15 mouse cellular contexts compared by ENCODE assay signal in genomic region chr16:35051066-35051465, GRCm38 (mm10). TPM values are rescaled to one million over a fixed set of nuclear protein-coding genes. Genes with fewer than 3 reads are reported as not detected.
DNase-seq lines count a peak whose midpoint lies in the region; ATAC-seq lines count a peak whose summit lies in the region.
"Had no signal": no experiment of that assay in that cellular context is flagged by ENCODE, and none has a peak within 500 bp of the region (broad histone marks: within the 10 kb centered on the region; RNA-seq: fewer than 3 reads in every experiment).

No protein-coding gene starts in this region.

- WGBS in forebrain, embryonic 16.5 days = 66% methylated on average over 5 of the region's 5 CpGs
- 72% methylated on average over 5 of the region's 5 CpGs for WGBS in forebrain, embryonic 11.5 days
- 45% methylated on average over 5 of the region's 5 CpGs for WGBS in hindbrain, embryonic 11.5 days

- no peak overlapping the region for H3K4me2 ChIP-seq in forebrain, embryonic 16.5 days (ENCODE audit: low read length)
- no peak overlapping the region for H3K4me2 ChIP-seq in forebrain, embryonic 11.5 days (ENCODE audit: low read depth, low read length, severe bottlenecking)
- no peak overlapping the region for H3K4me2 ChIP-seq in hindbrain, embryonic 11.5 days (replicated peaks; ENCODE audit: low read depth, low read length)
- H3K4me2 ChIP-seq: embryonic facial prominence, embryonic 12.5 days; liver, embryonic 15.5 days had no signal

- intact Hi-C loops in left cerebral cortex, postnatal 10 days (cut with DNase I) = no loop called here

- H3K4me1 ChIP-seq in forebrain, embryonic 16.5 days (replicated peaks; ENCODE audit: control insufficient read depth, insufficient read depth, low read length) = peaks cover 8% of the 10 kb centered on the region
- no peaks in the 10 kb centered on the region for H3K4me1 ChIP-seq in forebrain, embryonic 11.5 days (replicated peaks; ENCODE audit: control insufficient read depth, insufficient read depth, low read length)
- no peaks in the 10 kb centered on the region for H3K4me1 ChIP-seq in hindbrain, embryonic 11.5 days (replicated peaks; ENCODE audit: control insufficient read depth, insufficient read depth, low read length)

- H3K27me3 ChIP-seq in forebrain, embryonic 16.5 days (replicated peaks; ENCODE audit: control insufficient read depth, insufficient read depth, low read length) = no peaks in the 10 kb centered on the region
- peaks cover 2% of the 10 kb centered on the region; the same call in 1 of the 2 replicates for H3K27me3 ChIP-seq in forebrain, embryonic 11.5 days (ENCODE audit: control insufficient read depth, insufficient read depth, low read length)
- no peaks in the 10 kb centered on the region for H3K27me3 ChIP-seq in hindbrain, embryonic 11.5 days (ENCODE audit: control insufficient read depth, insufficient read depth, low read length)
- H3K27me3 ChIP-seq: embryonic facial prominence, embryonic 12.5 days; liver, embryonic 15.5 days; megakaryocyte, embryonic 14.5 days had no signal

- ATAC-seq in forebrain, embryonic 16.5 days = peak; percentile 49; the same call in 1 of the 2 replicates
- no peak for ATAC-seq in forebrain, embryonic 11.5 days (replicated peaks; ENCODE audit: low FRiP score)
- peak; percentile 72 for ATAC-seq in hindbrain, embryonic 11.5 days (ENCODE audit: low FRiP score)
- no peak for ATAC-seq in erythroblast, adult 5-6 weeks (replicated peaks; ENCODE audit: low FRiP score, poor library complexity, severe bottlenecking)
- ATAC-seq in megakaryocyte-erythroid progenitor cell, adult 5-6 weeks (replicated peaks; ENCODE audit: low FRiP score, low TSS enrichment, poor library complexity, severe bottlenecking) = no peak

- H3K27ac ChIP-seq in forebrain, embryonic 16.5 days (ENCODE audit: low read length) = no peak overlapping the region
- H3K27ac ChIP-seq in forebrain, embryonic 11.5 days (ENCODE audit: low read depth, low read length) = no peak overlapping the region
- peak overlapping the region; percentile 39; the same call in 1 of the 2 replicates for H3K27ac ChIP-seq in hindbrain, embryonic 11.5 days (ENCODE audit: low read depth, low read length)
- H3K27ac ChIP-seq: embryonic facial prominence, embryonic 12.5 days; liver, embryonic 15.5 days had no signal

- H3K36me3 ChIP-seq in forebrain, embryonic 16.5 days (ENCODE audit: control insufficient read depth, insufficient read depth) = no peaks in the 10 kb centered on the region
- no peaks in the 10 kb centered on the region for H3K36me3 ChIP-seq in forebrain, embryonic 11.5 days (ENCODE audit: control insufficient read depth, insufficient read depth, low read length)
- H3K36me3 ChIP-seq in hindbrain, embryonic 11.5 days (ENCODE audit: control insufficient read depth, insufficient read depth, low read length) = no peaks in the 10 kb centered on the region
- H3K36me3 ChIP-seq: embryonic facial prominence, embryonic 12.5 days had no signal

- H3K9ac ChIP-seq in forebrain, embryonic 16.5 days (replicated peaks; ENCODE audit: low read depth, low read length) = no peak overlapping the region
- no peak overlapping the region for H3K9ac ChIP-seq in forebrain, embryonic 11.5 days (ENCODE audit: low read length)
- H3K9ac ChIP-seq in hindbrain, embryonic 11.5 days (ENCODE audit: low read depth, low read length) = no peak overlapping the region
- H3K9ac ChIP-seq: embryonic facial prominence, embryonic 12.5 days; liver, embryonic 15.5 days had no signal

- H3K9me3 ChIP-seq in forebrain, embryonic 16.5 days (ENCODE audit: control insufficient read depth, low read length) = no peaks in the 10 kb centered on the region
- H3K9me3 ChIP-seq in forebrain, embryonic 11.5 days (ENCODE audit: control insufficient read depth, low read length) = no peaks in the 10 kb centered on the region
- H3K9me3 ChIP-seq in hindbrain, embryonic 11.5 days (ENCODE audit: control insufficient read depth, low read length) = no peaks in the 10 kb centered on the region
- H3K9me3 ChIP-seq: embryonic facial prominence, embryonic 12.5 days; liver, embryonic 15.5 days; megakaryocyte, embryonic 14.5 days had no signal

- DNase-seq in forebrain, embryonic 11.5 days (ENCODE audit: low spot score) = no peak
- DNase-seq in cerebellum, adult 11 months = peak; percentile 20
- peak; percentile 27 for DNase-seq in hindbrain, embryonic 11.5 days (ENCODE audit: low spot score)
- DNase-seq in mesoderm, embryonic 11.5 days (ENCODE audit: low read depth, low spot score) = peak; percentile 37
- DNase-seq in left cerebral cortex, postnatal 10 days (ENCODE audit: extremely low spot score in 1 of 2, low spot score in 2 of 2) = no peak
- DNase-seq: adrenal gland, postnatal 14 days; B cell, adult 2 months; gastrocnemius, postnatal 10 days; heart, postnatal 14 days had no signal

- H3K4me3 ChIP-seq in forebrain, embryonic 16.5 days (replicated peaks; ENCODE audit: low read length) = no peak overlapping the region
- H3K4me3 ChIP-seq in forebrain, embryonic 11.5 days (ENCODE audit: low read depth, low read length) = no peak overlapping the region
- no peak overlapping the region for H3K4me3 ChIP-seq in hindbrain, embryonic 11.5 days (ENCODE audit: low read depth, low read length)
- H3K4me3 ChIP-seq: embryonic facial prominence, embryonic 12.5 days; liver, embryonic 15.5 days; megakaryocyte, embryonic 14.5 days had no signal

RNA-seq across cellular contexts. Expression of gene Hacd2, which starts 28.8 kb away (rescaled TPM):
- polyA plus RNA-seq in forebrain, embryonic 16.5 days (2015; fragmentation: Nextera tagmentation; extraction: Ambion mirVana) = 39.1 and 39.8 TPM in 2 replicates
- polyA plus RNA-seq in forebrain, embryonic 11.5 days (2014; fragmentation: Nextera tagmentation; extraction: Ambion mirVana) = 24.4 and 33.9 TPM in 2 replicates
- 27.7 and 31.7 TPM in 2 replicates for polyA plus RNA-seq in hindbrain, embryonic 11.5 days (2014; fragmentation: Nextera tagmentation; extraction: Ambion mirVana)
- total RNA-seq in erythroblast, adult 5-6 weeks (2015; ENCODE audit: low replicate concordance) = 21.9 and 25.7 TPM in 2 replicates
- total RNA-seq in erythroblast, adult 5-6 weeks (2017; ENCODE audit: low replicate concordance) = 2.2 and 5.5 TPM in 2 replicates
- total RNA-seq in left cerebral cortex, postnatal 10 days (2021) = 10 to 100 TPM; 26.1 to 41.7 TPM
- 16.3 and 34.3 TPM in 2 replicates for total RNA-seq in megakaryocyte-erythroid progenitor cell, adult 5-6 weeks (2014; fragmentation: Nextera tagmentation)
- total RNA-seq in megakaryocyte-erythroid progenitor cell, adult 5-6 weeks (2017) = 6.4 and 8.9 TPM in 2 replicates

Comparison
In these comparisons a context has a peak if more than half of its experiments do, and no peak if none do; other contexts are left out.
1. ATAC-seq: peak in forebrain, embryonic 16.5 days (single experiment) and hindbrain, embryonic 11.5 days (single experiment); none in forebrain, embryonic 11.5 days (single experiment), erythroblast, adult 5-6 weeks (single experiment) and megakaryocyte-erythroid progenitor cell, adult 5-6 weeks (single experiment).
2. DNase-seq: peak in cerebellum, adult 11 months (single experiment), hindbrain, embryonic 11.5 days (single experiment) and mesoderm, embryonic 11.5 days (single experiment); none in forebrain, embryonic 11.5 days (single experiment) and left cerebral cortex, postnatal 10 days (0 of 2).